Mouse (Mus musculus) urinary bladder, postnatal 25 days (tissue): ENCODE results near the gene Rbms2.

Experiments
- DNase-seq: peaks from one replicate; pipeline ENCODE4 v3.0.0; 2022; ENCODE audit warnings: low spot score

Gene Rbms2

GRCm38 (mm10) chr10:128135374-128135773 lies 44.7 kb downstream of the Rbms2 start:
- DNase-seq, result no peak

DNA sequence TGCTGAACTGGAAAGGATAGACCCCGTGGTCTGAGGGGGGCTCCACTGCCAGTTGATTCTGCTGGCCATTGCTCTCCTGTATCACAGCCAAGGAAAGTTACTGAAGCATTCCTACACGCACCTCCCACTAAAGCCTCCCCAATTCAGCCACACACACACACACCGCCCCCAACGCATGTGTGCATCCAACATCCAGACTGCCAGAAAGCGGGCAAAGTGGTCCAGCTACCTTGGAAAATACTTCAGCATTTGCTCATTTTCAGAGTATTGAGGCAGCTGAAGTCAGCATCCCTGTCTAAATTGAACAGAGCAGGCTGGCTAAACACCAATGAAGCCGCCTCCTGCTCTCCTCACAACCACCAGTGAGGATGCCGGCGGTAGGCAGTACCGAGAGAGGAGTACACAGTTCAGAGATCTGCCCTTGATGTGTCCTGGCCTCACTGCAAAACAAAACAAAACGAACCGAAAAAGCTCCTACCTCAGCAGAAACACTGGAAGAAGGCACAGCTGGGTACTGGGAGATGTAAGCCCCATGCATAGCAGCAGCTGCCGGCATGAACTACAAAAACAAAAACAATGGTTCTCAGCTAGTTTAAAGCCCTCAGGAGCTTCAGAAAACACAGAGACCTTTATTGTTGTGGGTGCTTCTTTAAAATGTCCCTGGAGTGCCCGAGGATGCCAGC lies 46.3 kb downstream of the Rbms2 start:
- no peak for DNase-seq

GRCm38 (mm10) chr10:128131812-128132211 lies 48.3 kb downstream of the Rbms2 start:
- no peak for DNase-seq

DNA sequence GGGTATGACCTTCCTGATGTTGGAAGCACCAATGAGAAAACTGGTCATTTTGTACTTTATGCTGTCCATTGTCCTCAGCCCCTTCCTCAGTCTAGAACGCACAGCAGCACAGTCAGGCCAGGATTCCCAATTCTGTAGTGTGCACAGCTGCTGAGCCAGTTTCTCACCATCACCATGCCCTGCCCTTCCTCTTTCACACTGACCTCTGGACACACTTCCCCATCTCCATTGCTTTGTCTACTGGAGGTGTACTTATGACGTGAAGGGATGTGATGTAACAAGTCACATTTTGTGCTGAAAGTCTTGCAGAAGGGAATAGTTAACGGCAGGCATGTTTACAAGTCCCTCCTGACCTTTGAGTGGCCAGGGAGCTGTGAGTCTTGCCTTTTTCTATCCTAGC lies 48.8 kb downstream of the Rbms2 start:
- DNase-seq, result no peak

GRCm38 (mm10) chr10:128128143-128128542 lies 52.0 kb downstream of the Rbms2 start:
- no peak for DNase-seq

DNA sequence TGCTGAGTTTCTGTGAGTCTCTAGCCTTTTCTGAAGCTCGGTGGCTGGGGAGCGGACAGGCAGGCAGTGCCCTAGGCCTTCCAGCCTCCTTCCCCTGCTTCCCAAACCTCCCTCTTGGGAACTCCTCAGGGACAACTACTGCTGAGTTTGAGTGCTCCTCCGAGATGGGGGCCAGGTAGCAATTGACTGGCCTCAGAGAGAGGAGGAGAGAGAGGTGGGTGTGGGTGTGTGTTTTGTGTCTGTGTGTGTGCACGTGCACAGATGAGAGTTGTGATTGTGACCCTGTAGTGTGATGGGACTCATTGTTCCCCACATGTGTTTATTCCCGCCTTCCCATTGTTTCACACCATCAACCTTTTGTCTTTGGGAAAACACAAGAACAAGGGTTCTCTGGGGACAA lies 52.6 kb downstream of the Rbms2 start:
- no peak for DNase-seq

DNA sequence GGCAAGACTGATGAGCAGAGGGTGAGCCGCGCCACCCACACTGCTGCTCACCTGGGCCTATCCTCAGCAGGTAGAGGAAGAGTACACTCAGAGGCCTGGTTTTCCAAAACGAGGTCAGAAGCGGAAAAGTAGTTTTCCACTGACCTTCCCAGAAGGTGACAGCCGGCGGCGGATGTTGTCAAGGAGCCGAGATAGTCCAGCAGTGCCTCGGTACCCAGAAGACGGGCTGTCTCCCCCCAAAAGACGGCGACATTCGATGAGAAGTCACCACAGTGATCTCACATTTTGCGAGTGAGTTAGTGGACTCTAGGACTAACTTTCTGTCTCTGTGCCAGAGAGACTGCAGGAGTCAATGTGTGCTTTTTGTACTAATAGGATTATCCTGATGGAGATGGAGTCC lies 54.1 kb downstream of the Rbms2 start:
- DNase-seq, result no peak

DNA sequence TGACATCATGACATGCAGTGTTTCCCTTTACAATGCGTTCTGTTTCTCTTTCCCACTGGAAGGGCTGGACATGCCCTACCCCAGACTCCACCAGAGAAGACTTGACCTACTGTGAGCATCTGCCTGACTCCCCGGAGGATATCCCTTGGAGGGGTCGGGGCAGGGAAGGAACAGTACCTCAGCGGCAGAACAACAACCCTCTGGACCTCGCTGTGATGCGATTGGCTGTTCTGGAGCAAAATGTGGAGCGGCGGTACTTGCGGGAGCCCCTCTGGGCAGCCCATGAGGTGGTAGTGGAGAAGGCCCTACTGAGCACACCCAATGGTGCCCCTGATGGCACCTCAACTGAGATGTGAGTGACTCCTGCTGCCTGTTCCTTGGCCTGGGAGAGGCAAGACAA lies 55.3 kb downstream of the Rbms2 start:
- no peak for DNase-seq

DNA sequence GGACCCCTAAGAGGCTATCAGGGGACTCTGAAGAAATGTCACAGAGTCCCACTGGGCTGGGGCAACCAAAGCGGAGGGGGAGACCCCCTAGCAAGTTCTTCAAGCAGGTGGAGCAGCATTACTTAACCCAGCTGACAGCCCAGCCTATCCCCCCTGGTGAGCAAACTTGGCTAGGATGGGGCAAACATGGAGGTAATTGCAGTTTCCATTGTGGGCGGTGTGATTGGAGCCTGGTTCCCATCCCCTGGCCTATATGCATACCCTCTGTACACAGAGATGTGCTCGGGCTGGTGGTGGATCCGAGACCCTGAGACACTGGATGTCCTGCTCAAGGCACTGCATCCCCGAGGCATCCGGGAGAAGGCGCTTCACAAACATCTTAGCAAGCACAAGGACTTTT lies 56.3 kb downstream of the Rbms2 start:
- DNase-seq, result no peak

- no peak for DNase-seq
These were observed 68.9 kb downstream of the Rbms2 start for GRCm38 (mm10) chr10:128111227-128111626.

DNA sequence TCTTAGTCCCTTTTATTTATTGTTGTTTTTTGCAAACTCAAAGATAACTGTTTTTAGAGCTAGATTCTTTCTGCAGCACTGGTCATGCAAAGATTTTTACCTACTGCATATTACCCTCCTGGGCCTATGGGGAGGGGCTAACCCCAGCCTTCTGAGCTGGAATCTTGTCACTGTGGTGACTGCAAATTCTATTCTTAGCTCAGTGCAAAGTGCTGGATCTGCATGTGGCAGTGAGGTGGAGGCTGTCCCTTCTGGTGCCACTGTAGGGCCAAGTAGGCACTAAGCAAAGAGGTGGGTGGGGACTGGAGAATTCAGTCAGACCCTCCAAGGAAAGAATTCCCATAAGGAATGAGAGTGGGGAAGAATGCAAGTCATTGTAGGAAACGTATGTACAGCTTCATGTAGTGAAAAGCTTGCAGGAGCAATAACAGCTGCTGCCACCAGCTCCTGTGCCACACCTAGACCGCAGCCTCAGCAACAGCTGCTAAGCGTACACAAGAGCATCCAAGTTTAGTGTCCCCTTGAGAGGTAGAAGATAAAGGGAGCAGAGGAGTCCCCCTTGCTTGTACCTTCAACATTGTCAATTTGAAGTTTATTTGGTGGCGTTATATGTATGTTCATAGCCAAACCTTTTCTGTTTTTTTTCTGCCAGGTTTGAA lies 69.9 kb downstream of the Rbms2 start:
- no peak for DNase-seq

GRCm38 (mm10) chr10:128097587-128097971 lies 82.5 kb downstream of the Rbms2 start:
- DNase-seq, result peak; percentile 48

GRCm38 (mm10) chr10:128096693-128097586 lies 83.2 kb downstream of the Rbms2 start:
- DNase-seq, result peak; percentile 80

DNA sequence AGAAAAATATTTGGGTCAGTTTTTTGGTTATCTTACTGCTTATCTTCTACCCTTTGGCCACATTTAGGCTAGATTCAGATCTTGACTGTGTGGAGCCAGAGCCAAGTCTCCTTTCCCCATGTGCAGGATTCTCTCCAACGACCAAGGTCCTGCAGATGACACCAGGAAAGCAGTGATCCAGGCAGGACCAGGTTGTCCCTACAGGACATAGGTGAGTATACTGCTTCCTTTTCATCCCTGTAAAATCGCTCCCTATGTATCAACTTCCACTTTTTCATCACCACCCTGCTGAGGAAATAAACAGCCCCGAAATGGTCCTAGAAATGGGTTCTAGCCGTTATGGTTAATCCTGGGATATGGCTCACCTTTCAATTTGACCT lies 83.8 kb downstream of the Rbms2 start:
- no peak for DNase-seq

DNA sequence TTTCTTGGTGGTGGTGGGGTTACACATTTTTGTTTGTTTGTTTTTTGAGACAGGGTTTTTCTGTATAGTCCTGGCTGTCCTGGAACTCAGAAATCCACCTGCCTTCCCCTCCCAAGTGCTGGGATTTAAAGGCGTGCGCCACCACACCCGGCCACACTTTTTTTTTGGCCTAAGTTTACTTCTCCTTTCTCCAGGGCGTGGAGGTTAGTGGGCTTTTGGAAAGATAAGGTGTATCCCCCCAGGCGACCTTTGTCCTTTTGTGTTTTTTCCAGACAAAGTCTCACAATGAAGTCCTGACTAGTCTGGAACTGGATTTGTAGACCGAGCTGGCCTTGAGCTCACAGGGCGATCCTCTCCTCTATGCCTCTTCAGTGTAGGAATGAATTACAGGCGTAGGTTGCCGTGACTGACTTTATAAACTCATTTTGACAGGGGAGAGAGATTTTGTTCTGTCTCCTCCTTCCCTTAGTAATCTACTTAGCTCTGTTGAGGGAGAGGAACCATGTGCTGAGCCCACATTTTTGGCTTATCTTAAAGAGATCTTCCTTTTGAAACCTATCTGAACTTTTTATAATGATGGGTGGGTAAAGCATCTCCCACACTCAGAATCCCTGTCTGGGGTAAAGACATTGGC lies 85.0 kb downstream of the Rbms2 start:
- DNase-seq, result no peak

DNA sequence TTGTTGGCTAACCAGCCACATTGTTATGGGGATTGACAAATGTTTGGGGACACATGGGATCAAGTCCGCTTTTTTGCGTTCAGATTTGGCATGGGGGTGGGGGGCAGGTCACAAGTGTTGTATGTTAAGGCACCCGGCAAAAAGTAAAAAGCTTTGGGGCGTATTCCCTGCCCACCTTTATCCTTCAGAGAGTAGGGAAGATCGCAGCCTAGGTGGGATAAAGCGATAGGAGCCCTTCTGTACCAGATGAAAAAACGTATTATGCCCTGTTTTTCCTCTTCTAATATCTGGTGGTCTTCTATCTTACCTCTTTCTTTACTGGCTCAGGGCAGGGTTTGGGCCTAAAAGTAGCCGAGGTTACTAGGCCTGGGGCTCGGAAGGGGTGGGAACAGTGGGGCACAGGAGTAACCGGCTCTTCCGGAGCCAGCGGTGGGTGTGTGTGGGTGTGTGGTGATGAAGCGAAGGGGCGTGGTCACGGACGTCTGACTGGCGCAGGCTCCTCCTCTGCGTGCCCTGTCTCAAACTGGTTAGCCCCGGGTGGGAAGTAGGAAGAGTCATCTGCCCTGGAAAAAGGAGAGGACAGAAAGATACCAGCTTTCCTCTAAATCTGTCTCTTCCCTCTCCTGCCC lies 85.6 kb downstream of the Rbms2 start:
- DNase-seq, result peak; percentile 80

GRCm38 (mm10) chr10:128093496-128094294 lies 86.4 kb downstream of the Rbms2 start:
- no peak for DNase-seq

DNA sequence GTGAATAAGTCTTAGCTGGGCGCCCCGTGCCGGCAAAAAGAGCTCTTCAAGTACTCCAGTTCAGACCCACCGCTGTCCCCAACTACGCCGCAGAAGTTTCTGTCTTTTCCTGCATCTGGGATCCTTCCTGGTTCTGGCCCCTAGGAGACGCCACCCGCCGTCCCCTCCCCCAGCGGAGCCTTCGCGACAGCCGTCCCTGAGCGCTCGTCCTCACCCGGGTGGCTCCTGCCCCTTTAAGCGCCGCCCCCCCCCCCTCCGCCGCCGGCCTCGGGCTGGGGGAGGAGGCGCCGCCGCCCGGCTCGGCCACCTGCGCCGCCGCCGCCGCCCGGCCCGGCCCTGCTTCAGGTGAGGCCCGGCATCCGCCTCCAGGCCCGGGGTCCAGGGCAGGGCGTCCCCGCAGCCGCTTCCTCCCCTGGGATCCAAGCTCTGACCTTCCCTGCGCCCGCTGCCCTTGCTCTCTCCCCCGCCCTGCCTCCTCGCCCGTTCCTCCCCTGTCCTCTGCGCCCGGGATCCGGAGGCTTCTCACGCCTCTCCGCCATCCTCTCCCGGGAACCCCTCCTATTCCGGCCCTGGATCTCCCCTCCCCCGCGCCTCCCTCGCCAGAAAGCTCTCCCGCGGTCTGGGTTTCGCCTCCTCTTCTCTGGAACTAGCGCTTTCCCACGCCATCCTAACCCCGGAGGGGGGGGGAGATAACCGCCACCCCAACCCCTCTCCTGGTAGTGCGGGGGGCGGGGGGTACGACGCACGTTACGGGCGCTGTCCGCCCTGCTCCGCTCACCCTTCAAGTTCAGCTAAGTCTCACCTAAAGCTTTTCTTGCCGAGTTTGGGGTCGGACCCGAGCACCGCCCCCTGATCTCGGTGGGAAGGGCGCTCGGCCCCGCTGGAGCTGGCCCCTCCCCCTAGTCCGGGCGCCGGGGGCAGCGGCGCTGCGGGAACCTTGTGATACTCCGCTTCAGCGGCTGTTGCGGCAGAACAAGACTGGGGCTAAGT lies 87.3 kb downstream of the Rbms2 start:
- DNase-seq, result peak; percentile 70

GRCm38 (mm10) chr10:128091564-128092505 lies 88.3 kb downstream of the Rbms2 start, which contains the start of gene Baz2a:
TSS of gene Baz2a (plus strand) at chr10:128091577.
- DNase-seq, result peak; percentile 40
